Mouse (Mus musculus): ENCODE results near the gene Ndel1.

DNA sequence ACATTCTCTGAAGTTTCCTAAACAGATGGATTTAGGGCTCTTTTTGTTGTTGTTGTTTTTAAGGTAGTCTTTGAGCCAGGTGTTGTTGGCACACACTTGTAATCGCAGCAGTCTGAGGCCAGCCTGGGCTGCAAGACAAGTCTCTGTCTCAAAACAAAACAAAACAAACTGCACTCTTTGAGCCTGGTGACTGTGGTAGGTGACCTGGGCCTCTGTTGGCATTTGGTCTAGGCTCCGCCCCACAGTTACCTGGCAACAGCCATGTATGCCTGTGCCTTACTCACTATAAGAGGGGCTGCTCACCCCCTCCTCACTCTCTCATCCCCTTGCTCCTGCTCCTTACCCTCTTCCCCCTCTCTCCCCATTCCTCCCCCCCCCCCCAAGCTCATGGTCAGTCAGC is 9.4 kb downstream of the Ndel1 start:
- no peak for TF ChIP-seq CTCF (IDR thresholded peaks at IDR 0.05; ENCODE audit: low read depth)
- no peak for TF ChIP-seq EP300 (optimal IDR thresholded peaks at IDR 0.05)
